ENCODE assay signal across 9 mouse cellular contexts in the genomic region with DNA sequence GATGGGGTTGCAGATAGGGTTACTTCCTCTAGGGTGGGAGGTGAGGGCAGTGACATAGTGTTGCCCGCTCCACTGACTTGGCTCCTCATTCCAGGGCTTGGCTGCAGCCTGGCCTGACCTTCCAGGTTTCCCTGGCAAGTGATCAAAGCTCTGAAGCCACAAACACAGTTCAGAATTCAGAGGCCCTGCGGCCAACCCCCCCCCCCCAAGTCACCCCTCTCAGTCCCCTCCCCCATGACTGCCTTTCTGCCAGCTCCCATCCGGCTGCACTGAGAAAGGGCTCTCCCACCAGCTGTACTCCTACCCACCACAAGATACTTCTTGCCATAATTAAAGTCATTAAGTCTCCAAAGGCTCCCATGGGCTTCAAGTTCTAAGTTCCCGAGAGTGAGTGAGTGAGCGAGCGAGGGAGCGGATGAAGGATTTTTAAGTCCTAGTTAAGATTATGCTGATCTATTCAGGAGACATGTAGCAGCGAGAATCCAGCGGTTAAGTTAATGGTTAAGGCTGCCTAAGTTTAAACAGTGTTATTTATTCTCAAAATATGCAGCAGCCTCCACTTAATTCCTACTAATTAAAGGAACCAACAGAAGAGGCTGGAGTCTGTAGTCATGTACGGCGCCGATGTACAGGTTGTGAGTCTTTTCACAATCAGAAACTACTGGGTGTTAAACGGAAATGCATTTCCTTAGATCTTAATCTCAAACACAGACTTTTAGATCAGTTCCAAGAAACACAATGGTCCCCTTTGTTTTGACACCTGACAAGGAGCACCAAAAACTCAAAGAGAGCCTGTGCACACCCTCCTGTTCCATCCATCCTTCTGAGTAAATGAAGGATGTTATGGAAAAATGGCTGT. TPM values are rescaled to one million over a fixed set of nuclear protein-coding genes. Genes with fewer than 3 reads are reported as not detected.
DNase-seq lines count a peak whose midpoint lies in the region; ATAC-seq and TF ChIP-seq lines count a peak whose summit lies in the region.
"Had no signal": no experiment of that assay in that cellular context is flagged by ENCODE, and none has a peak within 500 bp of the region (broad histone marks: within the 10 kb centered on the region; RNA-seq: fewer than 3 reads in every experiment).

No protein-coding gene starts in this region.

- no peaks in the 10 kb centered on the region for H3K79me2 ChIP-seq in heart, adult 2 months (replicated peaks; ENCODE audit: control insufficient read depth, insufficient read depth, low read length)

- H3K36me3 ChIP-seq in heart, adult 2 months (ENCODE audit: control insufficient read depth, insufficient read depth, low read length): no peaks in the 10 kb centered on the region; the same call in 1 of the 2 replicates
- no peaks in the 10 kb centered on the region for H3K36me3 ChIP-seq in heart, embryonic 11.5 days (ENCODE audit: control insufficient read depth, insufficient read depth, low read length)
- no peaks in the 10 kb centered on the region for H3K36me3 ChIP-seq in heart, embryonic 16.5 days (ENCODE audit: control insufficient read depth, insufficient read depth)
- no peaks in the 10 kb centered on the region for H3K36me3 ChIP-seq in limb, embryonic 10.5 days
- H3K36me3 ChIP-seq in midbrain, embryonic 13.5 days: no peaks in the 10 kb centered on the region

- peaks cover 5% of the 10 kb centered on the region for H3K4me1 ChIP-seq in heart, adult 2 months (ENCODE audit: control insufficient read depth, insufficient read depth, low read length)
- H3K4me1 ChIP-seq in heart, embryonic 11.5 days (ENCODE audit: control insufficient read depth, insufficient read depth, low read length): peaks cover 25% of the 10 kb centered on the region
- H3K4me1 ChIP-seq in heart, embryonic 16.5 days (ENCODE audit: control insufficient read depth, insufficient read depth, low read length): peaks cover 27% of the 10 kb centered on the region
- peaks cover 48% of the 10 kb centered on the region for H3K4me1 ChIP-seq in limb, embryonic 10.5 days
- H3K4me1 ChIP-seq in midbrain, embryonic 13.5 days (replicated peaks): peaks cover 14% of the 10 kb centered on the region

- no peak overlapping the region for H3K4me2 ChIP-seq in heart, embryonic 11.5 days
- H3K4me2 ChIP-seq in heart, embryonic 16.5 days (ENCODE audit: low read depth, low read length): peak overlapping the region; percentile 53
- H3K4me2 ChIP-seq in midbrain, embryonic 13.5 days (replicated peaks): 0 out of 2 replicates have a peak overlapping the region, but pooled peaks have one; percentile 21

- no peak for TF ChIP-seq CTCF in heart, adult 2 months (IDR thresholded peaks at IDR 0.05)
- TF ChIP-seq CTCF in brain, embryonic 14.5 days (IDR thresholded peaks at IDR 0.05; ENCODE audit: borderline replicate concordance, extremely low read depth, insufficient read depth, insufficient read length): no peak

- H3K9ac ChIP-seq in heart, adult 2 months (ENCODE audit: low read depth, low read length): no peak overlapping the region
- H3K9ac ChIP-seq in heart, embryonic 11.5 days (ENCODE audit: low read depth, low read length): no peak overlapping the region
- peak overlapping the region; percentile 53 for H3K9ac ChIP-seq in heart, embryonic 16.5 days (ENCODE audit: low read length)
- H3K9ac ChIP-seq in midbrain, embryonic 13.5 days (replicated peaks): no peak overlapping the region

- DNase-seq in heart, adult 2 months: peak in 1 of 2 experiments; percentile 49
- DNase-seq in brain, embryonic 14.5 days (ENCODE audit: low read depth): peak; percentile 70
- peak; percentile 79 for DNase-seq in limb, embryonic 10.5 days (ENCODE audit: low spot score)
- peak; percentile 32 for DNase-seq in yolk sac, embryonic 10.5 days (ENCODE audit: low spot score)
- DNase-seq in frontal cortex, postnatal 25 days (ENCODE audit: low spot score in 2 of 2): no peak

- no peak for ATAC-seq in heart, embryonic 11.5 days (replicated peaks; ENCODE audit: insufficient number of reproducible peaks, low FRiP score, low TSS enrichment)
- peak; percentile 76 for ATAC-seq in heart, embryonic 16.5 days (replicated peaks; ENCODE audit: extremely low read depth, insufficient read depth, low FRiP score)
- ATAC-seq in midbrain, embryonic 13.5 days: peak; percentile 60; the same call in 1 of the 2 replicates

- no peaks in the 10 kb centered on the region for H3K27me3 ChIP-seq in heart, adult 2 months (ENCODE audit: control insufficient read depth, insufficient read depth, low read length)
- H3K27me3 ChIP-seq in heart, embryonic 11.5 days (ENCODE audit: control insufficient read depth, insufficient read depth, low read length): no peaks in the 10 kb centered on the region
- H3K27me3 ChIP-seq in heart, embryonic 16.5 days (ENCODE audit: control insufficient read depth, insufficient read depth, low read length): no peaks in the 10 kb centered on the region
- no peaks in the 10 kb centered on the region for H3K27me3 ChIP-seq in limb, embryonic 10.5 days (ENCODE audit: low read depth, poor library complexity, severe bottlenecking)
- no peaks in the 10 kb centered on the region for H3K27me3 ChIP-seq in midbrain, embryonic 13.5 days

- TF ChIP-seq POLR2A in heart, adult 2 months (IDR thresholded peaks at IDR 0.05; ENCODE audit: insufficient read depth, low read depth, low read length): no peak
- TF ChIP-seq POLR2A in brain, embryonic 14.5 days (IDR thresholded peaks at IDR 0.05; ENCODE audit: borderline replicate concordance, extremely low read depth, insufficient read depth, insufficient read length, poor library complexity, severe bottlenecking): no peak

- TF ChIP-seq EP300 in heart, adult 2 months (IDR thresholded peaks at IDR 0.05; ENCODE audit: insufficient read depth, low read depth, low read length): no peak

- intact Hi-C loops in heart, adult 2 months (cut with DNase I): loop anchor here (10.0 kb wide), 1 partner anchor 327 kb away; no protein-coding TSS in a partner anchor

- no peaks in the 10 kb centered on the region for H3K9me3 ChIP-seq in heart, embryonic 11.5 days (replicated peaks; ENCODE audit: control insufficient read depth, low read length)
- no peaks in the 10 kb centered on the region for H3K9me3 ChIP-seq in heart, embryonic 16.5 days (replicated peaks; ENCODE audit: control insufficient read depth, low read length)
- no peaks in the 10 kb centered on the region for H3K9me3 ChIP-seq in limb, embryonic 10.5 days (replicated peaks)
- H3K9me3 ChIP-seq in midbrain, embryonic 13.5 days: no peaks in the 10 kb centered on the region

- 0 out of 2 replicates have a peak overlapping the region, but pooled peaks have one; percentile 6 for H3K27ac ChIP-seq in heart, adult 2 months
- no peak overlapping the region for H3K27ac ChIP-seq in heart, embryonic 11.5 days (ENCODE audit: low read depth, low read length)
- peak overlapping the region; percentile 66 for H3K27ac ChIP-seq in heart, embryonic 16.5 days (ENCODE audit: low read length)
- H3K27ac ChIP-seq in limb, embryonic 10.5 days: peak overlapping the region; percentile 71
- H3K27ac ChIP-seq in midbrain, embryonic 13.5 days: no peak overlapping the region
- H3K27ac ChIP-seq: macrophage had no signal

- WGBS in heart, adult 2 months: 26% methylated on average over 13 of the region's 13 CpGs
- WGBS in heart, embryonic 11.5 days (ENCODE audit: insufficient replicate concordance): 47% methylated on average over 13 of the region's 13 CpGs
- 36% methylated on average over 13 of the region's 13 CpGs for WGBS in heart, embryonic 16.5 days
- 26% methylated on average over 13 of the region's 13 CpGs for WGBS in limb, embryonic 10.5 days
- 28% methylated on average over 13 of the region's 13 CpGs for WGBS in midbrain, embryonic 13.5 days

- H3K4me3 ChIP-seq in heart, adult 2 months: peak overlapping the region; percentile 28; the same call in 1 of the 2 replicates
- H3K4me3 ChIP-seq in heart, embryonic 11.5 days (ENCODE audit: low read depth, low read length): no peak overlapping the region
- H3K4me3 ChIP-seq in heart, embryonic 16.5 days (ENCODE audit: low read length): peak overlapping the region; percentile 15; the same call in 1 of the 2 replicates
- H3K4me3 ChIP-seq in limb, embryonic 10.5 days: peak overlapping the region; percentile 11
- no peak overlapping the region for H3K4me3 ChIP-seq in midbrain, embryonic 13.5 days (replicated peaks)

RNA-seq across cellular contexts. Expression of a gene that starts 36.0 kb away (rescaled TPM):
- 10 to 100 TPM; 80.3 to 93.9 TPM for total RNA-seq in heart, adult 2 months (2021)
- polyA plus RNA-seq in heart, adult 2 months (2012; rRNA removed): 59.7 and 80.8 TPM in 2 replicates
- 16.3 and 21.7 TPM in 2 replicates for polyA plus RNA-seq in heart, embryonic 11.5 days (2014; fragmentation: Nextera tagmentation; extraction: Ambion mirVana)
- 9.2 and 11.4 TPM in 2 replicates for polyA plus RNA-seq in brain, embryonic 14.5 days (2012; rRNA removed)
- polyA plus RNA-seq in heart, embryonic 16.5 days (2015; fragmentation: Nextera tagmentation; extraction: Ambion mirVana): 28.1 and 34.0 TPM in 2 replicates
- 16.8 and 17.8 TPM in 2 replicates for polyA plus RNA-seq in limb, embryonic 10.5 days (2016; fragmentation: Nextera tagmentation; extraction: Ambion mirVana)
- polyA plus RNA-seq in midbrain, embryonic 13.5 days (2015; fragmentation: Nextera tagmentation; extraction: Ambion mirVana): 5.2 and 7.5 TPM in 2 replicates

Comparison
In these comparisons a context has a peak if more than half of its experiments do, and no peak if none do; other contexts are left out.
1. H3K27ac ChIP-seq: peak in heart, adult 2 months (single experiment), heart, embryonic 16.5 days (single experiment) and limb, embryonic 10.5 days (single experiment); none in heart, embryonic 11.5 days (single experiment) and midbrain, embryonic 13.5 days (single experiment).
2. H3K4me3 ChIP-seq: peak in heart, adult 2 months (single experiment), heart, embryonic 16.5 days (single experiment) and limb, embryonic 10.5 days (single experiment); none in heart, embryonic 11.5 days (single experiment) and midbrain, embryonic 13.5 days (single experiment).
3. DNase-seq: peak in brain, embryonic 14.5 days (single experiment), limb, embryonic 10.5 days (single experiment) and yolk sac, embryonic 10.5 days (single experiment); none in frontal cortex, postnatal 25 days (0 of 2).